Mouse (Mus musculus) gastrocnemius, adult 8-10 months (tissue): ENCODE results near the gene Smarcd1. TPM values are rescaled to one million over a fixed set of nuclear protein-coding genes. Genes with fewer than 3 reads are reported as not detected.
"Not testable (repeated sequence)": the region's sequence is repeated elsewhere in the genome, so short reads cannot be mapped to it uniquely, and the experiment has no call there.

Source experiments
- DNase-seq, 2 experiments: peaks; one replicate each; pipeline ENCODE4 v3.0.0; 2022; ENCODE audit warnings: low spot score in 2 of 2
- total RNA-seq, 4 experiments: library from RNA; stranded (reverse); gene quantifications; 2 replicates each; pipeline ENCODE4 v1.2.4; 2022

The Smarcd1 gene
- total RNA-seq, 4 experiments from 2014 or later = 4.8 to 9.4 (median 7.2) TPM

- no peak for DNase-seq
These were observed 12.3 kb downstream of the Smarcd1 start for GRCm38 (mm10) chr15:99714206-99714605.

GRCm38 (mm10) chr15:99714858-99715257 lies 12.9 kb downstream of the Smarcd1 start:
- DNase-seq = peak; percentile 67 to 73

- no peak for DNase-seq
These were observed 13.5 kb downstream of the Smarcd1 start for GRCm38 (mm10) chr15:99715361-99715865.

GRCm38 (mm10) chr15:99715982-99716746 lies 14.2 kb downstream of the Smarcd1 start:
- DNase-seq = no peak

- DNase-seq = no peak
These were observed 14.9 kb downstream of the Smarcd1 start for GRCm38 (mm10) chr15:99716814-99717213.

- peak; percentile 76 to 87 for DNase-seq
These were observed 15.7 kb downstream of the Smarcd1 start, which contains the start of gene Gpd1 for GRCm38 (mm10) chr15:99717386-99718334. Gene Gpd1, plus strand, starts transcription at chr15:99717515.

GRCm38 (mm10) chr15:99718461-99719021 lies 16.6 kb downstream of the Smarcd1 start:
- DNase-seq = peak; percentile 64 to 77

- no peak for DNase-seq
These were observed 17.9 kb downstream of the Smarcd1 start for GRCm38 (mm10) chr15:99719865-99720264.

- no peak for DNase-seq
These were observed 20.2 kb downstream of the Smarcd1 start for GRCm38 (mm10) chr15:99721921-99722743.

GRCm38 (mm10) chr15:99723120-99723514 lies 21.2 kb downstream of the Smarcd1 start:
- no peak for DNase-seq

GRCm38 (mm10) chr15:99723515-99724291 lies 21.8 kb downstream of the Smarcd1 start:
- DNase-seq = peak; percentile 75 to 81

GRCm38 (mm10) chr15:99724292-99725021 lies 22.5 kb downstream of the Smarcd1 start:
- peak; percentile 80 to 86 for DNase-seq

GRCm38 (mm10) chr15:99725341-99726155 lies 23.6 kb downstream of the Smarcd1 start, which contains the start of gene Cox14:
Gene Cox14, plus strand, starts transcription at chr15:99725618.
- DNase-seq = peak; percentile 92 to 93

GRCm38 (mm10) chr15:99726549-99726948 lies 24.6 kb downstream of the Smarcd1 start:
- DNase-seq = no peak

- DNase-seq = not testable (repeated sequence)
These were observed 25.1 kb downstream of the Smarcd1 start for GRCm38 (mm10) chr15:99727039-99727438.

GRCm38 (mm10) chr15:99727525-99727924 lies 25.6 kb downstream of the Smarcd1 start:
- no peak for DNase-seq

- DNase-seq = no peak
These were observed 26.3 kb downstream of the Smarcd1 start for GRCm38 (mm10) chr15:99728211-99728610.
